Mouse (Mus musculus): ENCODE results near the gene Ehd1.

GRCm38 (mm10) chr19:6291117-6291781, 14.7 kb downstream of the Ehd1 start:
- TF ChIP-seq ZNF384 (IDR thresholded peaks at IDR 0.05; ENCODE audit: low read depth, low read length) (no peak), CHD2 (IDR thresholded peaks at IDR 0.05; ENCODE audit: low read depth, low read length) (no peak), ZC3H11A (IDR thresholded peaks at IDR 0.05; ENCODE audit: borderline replicate concordance, low read depth, low read length) (no peak), HCFC1 (IDR thresholded peaks at IDR 0.05; ENCODE audit: borderline replicate concordance, insufficient read depth, low read length) (no peak)
